Mouse (Mus musculus) neural tube, embryonic 14.5 days (tissue): ENCODE data around the gene Grip2. TPM values are rescaled to one million over a fixed set of nuclear protein-coding genes. Genes with fewer than 3 reads are reported as not detected.

Experiments used
- ATAC-seq: fragments of 200-750 bp; cut with Nextera tagmentation; 2 replicates; pipeline ENCODE4 v1.8.0; 2017; ENCODE audit warnings: low read depth, mild to moderate bottlenecking, moderate TSS enrichment, moderate library complexity
- H3K27ac ChIP-seq: fragments of 300-500 bp; sonication (generic); 2 replicates; pipeline ENCODE4 v1.5.1; 2014; ENCODE audit warnings: low read depth, mild to moderate bottlenecking, control low read depth, low read length, moderate library complexity, mixed read lengths
- H3K27me3 ChIP-seq: fragments of 300-500 bp; sonication (generic); 2 replicates; pipeline ENCODE4 v1.6.1; 2014; ENCODE audit warnings: low read length; ENCODE audit not compliant: control insufficient read depth, insufficient read depth
- H3K36me3 ChIP-seq: fragments of 300-500 bp; sonication (generic); 2 replicates; pipeline ENCODE4 v1.6.1; 2014; ENCODE audit warnings: low read length, mixed read lengths; ENCODE audit not compliant: control insufficient read depth, insufficient read depth
- H3K4me1 ChIP-seq: fragments of 300-500 bp; sonication (generic); 2 replicates; pipeline ENCODE4 v1.6.1; 2014; ENCODE audit warnings: low read length; ENCODE audit not compliant: control insufficient read depth, insufficient read depth
- H3K4me2 ChIP-seq: fragments of 300-500 bp; sonication (generic); 2 replicates; pipeline ENCODE4 v1.6.1; 2014; ENCODE audit warnings: mild to moderate bottlenecking, low read depth, low read length, control low read depth
- H3K4me3 ChIP-seq: fragments of 300-500 bp; sonication (generic); 2 replicates; pipeline ENCODE4 v1.5.1; 2014; ENCODE audit warnings: low read depth, low read length, control low read depth, mixed read lengths
- H3K9ac ChIP-seq: fragments of 300-500 bp; sonication (generic); replicated peaks from 2 replicates; pipeline ENCODE4 v1.6.1; 2014; ENCODE audit warnings: low read depth, mild to moderate bottlenecking, control low read depth, low read length, mixed read lengths
- H3K9me3 ChIP-seq: fragments of 300-500 bp; sonication (generic); 2 replicates; pipeline ENCODE4 v1.6.1; 2016; ENCODE audit warnings: low read length; ENCODE audit not compliant: control insufficient read depth
- WGBS: fragments of 180-500 bp; shearing (Covaris S2); extraction: QIAGEN DNeasy Blood & Tissue Kit; methylation state at CpG from one replicate; pipeline ENCODE4 v1.1.7; 2014; 5-methylcytosine and 5-hydroxymethylcytosine counted together
- polyA plus RNA-seq: library from polyadenylated mRNA; unstranded; fragments of >200 nt; fragmentation: Nextera tagmentation; extraction: Ambion mirVana; gene quantifications from 2 replicates; pipeline ENCODE4 v1.2.1, GENCODE M21; 2014

The Grip2 gene
- polyA plus RNA-seq, 1 experiment from 2014 or later, result 10.4 TPM

- no peak overlapping the region for H3K4me2 ChIP-seq
- H3K36me3 ChIP-seq, result peaks cover 26% of the 10 kb centered on the region
- H3K9me3 ChIP-seq, result no peaks in the 10 kb centered on the region
- no peaks in the 10 kb centered on the region for H3K27me3 ChIP-seq
- no peak overlapping the region for H3K9ac ChIP-seq
- no peak overlapping the region for H3K4me3 ChIP-seq
- H3K27ac ChIP-seq, result no peak overlapping the region
- 60% methylated on average over 5 of the region's 5 CpGs for WGBS
- no peaks in the 10 kb centered on the region for H3K4me1 ChIP-seq
- no peak for ATAC-seq
These were observed 80.3 kb downstream of the Grip2 start for GRCm38 (mm10) chr6:91746776-91747175.

GRCm38 (mm10) chr6:91745947-91746582 is 81.0 kb downstream of the Grip2 start:
- Histone ChIP-seq H3K27me3 (no peaks in the 10 kb centered on the region), H3K4me2 (no peak overlapping the region), H3K36me3 (peaks cover 26% of the 10 kb centered on the region), H3K9ac (no peak overlapping the region), H3K4me1 (no peaks in the 10 kb centered on the region), H3K9me3 (no peaks in the 10 kb centered on the region), H3K4me3 (no peak overlapping the region), H3K27ac (no peak overlapping the region)
- WGBS, result 28% methylated on average over 7 of the region's 7 CpGs
- ATAC-seq, result no peak

GRCm38 (mm10) chr6:91745246-91745645 is 81.8 kb downstream of the Grip2 start:
- Histone ChIP-seq H3K9ac (no peak overlapping the region), H3K4me2 (no peak overlapping the region), H3K27ac (no peak overlapping the region), H3K4me1 (no peaks in the 10 kb centered on the region), H3K4me3 (no peak overlapping the region), H3K9me3 (no peaks in the 10 kb centered on the region), H3K36me3 (peaks cover 27% of the 10 kb centered on the region), H3K27me3 (no peaks in the 10 kb centered on the region)
- no peak for ATAC-seq
- WGBS, result 77% methylated on average over 3 of the region's 3 CpGs

- Histone ChIP-seq H3K4me1 (no peaks in the 10 kb centered on the region), H3K4me2 (no peak overlapping the region), H3K27ac (no peak overlapping the region), H3K9me3 (no peaks in the 10 kb centered on the region), H3K4me3 (no peak overlapping the region), H3K9ac (no peak overlapping the region), H3K36me3 (peaks cover 25% of the 10 kb centered on the region), H3K27me3 (no peaks in the 10 kb centered on the region)
- ATAC-seq, result no peak
- 43% methylated on average over 4 of the region's 4 CpGs for WGBS
These were observed 83.2 kb downstream of the Grip2 start for GRCm38 (mm10) chr6:91743886-91744285.

- no peaks in the 10 kb centered on the region for H3K9me3 ChIP-seq
- H3K36me3 ChIP-seq, result peaks cover 19% of the 10 kb centered on the region; the same call in 1 of the 2 replicates
- ATAC-seq, result no peak
- no peaks in the 10 kb centered on the region for H3K4me1 ChIP-seq
- 79% methylated on average over 8 of the region's 8 CpGs for WGBS
- no peaks in the 10 kb centered on the region for H3K27me3 ChIP-seq
- no peak overlapping the region for H3K27ac ChIP-seq
- H3K4me3 ChIP-seq, result no peak overlapping the region
- no peak overlapping the region for H3K4me2 ChIP-seq
- H3K9ac ChIP-seq, result no peak overlapping the region
These were observed 84.1 kb downstream of the Grip2 start for GRCm38 (mm10) chr6:91742995-91743394.

- H3K4me3 ChIP-seq, result no peak overlapping the region
- no peak overlapping the region for H3K27ac ChIP-seq
- H3K27me3 ChIP-seq, result no peaks in the 10 kb centered on the region
- H3K36me3 ChIP-seq, result peaks cover 25% of the 10 kb centered on the region; the same call in 1 of the 2 replicates
- no peak overlapping the region for H3K4me2 ChIP-seq
- no peak for ATAC-seq
- no peaks in the 10 kb centered on the region for H3K4me1 ChIP-seq
- no peak overlapping the region for H3K9ac ChIP-seq
- 55% methylated on average over 3 of the region's 3 CpGs for WGBS
- no peaks in the 10 kb centered on the region for H3K9me3 ChIP-seq
These were observed 84.6 kb downstream of the Grip2 start for GRCm38 (mm10) chr6:91742466-91742865.

- no peaks in the 10 kb centered on the region for H3K4me1 ChIP-seq
- H3K4me3 ChIP-seq, result no peak overlapping the region
- no peaks in the 10 kb centered on the region for H3K27me3 ChIP-seq
- no peak overlapping the region for H3K4me2 ChIP-seq
- no peak overlapping the region for H3K27ac ChIP-seq
- WGBS, result 64% methylated on average over 11 of the region's 11 CpGs
- no peak overlapping the region for H3K9ac ChIP-seq
- peak; percentile 68 for ATAC-seq
- H3K9me3 ChIP-seq, result no peaks in the 10 kb centered on the region
- peaks cover 32% of the 10 kb centered on the region; the same call in 1 of the 2 replicates for H3K36me3 ChIP-seq
These were observed 86.0 kb downstream of the Grip2 start for GRCm38 (mm10) chr6:91741046-91741445.

- Histone ChIP-seq H3K9me3 (no peaks in the 10 kb centered on the region), H3K27ac (no peak overlapping the region), H3K4me2 (no peak overlapping the region), H3K4me3 (no peak overlapping the region), H3K27me3 (no peaks in the 10 kb centered on the region), H3K4me1 (no peaks in the 10 kb centered on the region), H3K9ac (no peak overlapping the region), H3K36me3 (peaks cover 39% of the 10 kb centered on the region)
- ATAC-seq, result no peak
- 20% methylated on average over 5 of the region's 5 CpGs for WGBS
These were observed 89.0 kb downstream of the Grip2 start for GRCm38 (mm10) chr6:91738058-91738457.

- Histone ChIP-seq H3K36me3 (peaks cover 34% of the 10 kb centered on the region), H3K9me3 (no peaks in the 10 kb centered on the region), H3K4me2 (no peak overlapping the region), H3K27me3 (no peaks in the 10 kb centered on the region), H3K4me3 (no peak overlapping the region), H3K4me1 (no peaks in the 10 kb centered on the region), H3K9ac (no peak overlapping the region), H3K27ac (no peak overlapping the region)
- WGBS, result 89% methylated on average over 7 of the region's 7 CpGs
- no peak for ATAC-seq
These were observed 89.6 kb downstream of the Grip2 start for GRCm38 (mm10) chr6:91737451-91737850.
